Mouse (Mus musculus) CH12.LX (cell line): Measurements from ENCODE around the gene Arl5c. TPM values are rescaled to one million over a fixed set of nuclear protein-coding genes. Genes with fewer than 3 reads are reported as not detected.

Experiments used
- DNase-seq: peaks from one replicate; pipeline ENCODE4 v3.0.0-alpha.2; 2013; ENCODE audit errors: extremely low read depth
- H3K27ac ChIP-seq: 2 replicates; pipeline ENCODE4 v1.5.1; 2012; ENCODE audit warnings: low read depth, mild to moderate bottlenecking, control low read depth, moderate library complexity; ENCODE audit not compliant: insufficient read depth
- H3K27me3 ChIP-seq: replicated peaks from 2 replicates; pipeline ENCODE3; 2012; ENCODE audit warnings: inconsistent platforms
- H3K36me3 ChIP-seq, 2 experiments: replicated peaks in 1 of 2; 2 replicates each; pipeline versions ENCODE3 to v1.6.1; 2012; ENCODE audit warnings: inconsistent platforms in 1 of 2, low read length in 1 of 2, mild to moderate bottlenecking in 1 of 2, mixed read lengths in 1 of 2, moderate library complexity in 1 of 2; ENCODE audit not compliant: control insufficient read depth in 1 of 2, insufficient read depth in 1 of 2
- H3K4me1 ChIP-seq, 2 experiments: 2 replicates each; pipeline ENCODE4 v1.6.1; 2012; ENCODE audit warnings: inconsistent platforms in 1 of 2, moderate library complexity in 1 of 2; ENCODE audit not compliant: insufficient read depth in 2 of 2, control insufficient read depth in 1 of 2
- H3K4me2 ChIP-seq: 2 replicates; pipeline ENCODE4 v1.6.1; 2012; ENCODE audit warnings: low read depth, mild to moderate bottlenecking, control low read depth; ENCODE audit not compliant: poor library complexity, insufficient read depth, severe bottlenecking
- H3K4me3 ChIP-seq, 3 experiments: fragments of 150-350 bp in 1 of 3; sonication (generic) in 1 of 3; replicated peaks in 1 of 3; 2 replicates each; pipeline versions ENCODE3 to v1.5.1; 2011 to 2012; ENCODE audit warnings: low read depth in 2 of 3, low read length in 2 of 3, mild to moderate bottlenecking in 2 of 3, moderate library complexity in 2 of 3, control low read depth in 1 of 3, improper control_type of control experiment in 1 of 3, inconsistent platforms in 1 of 3, mixed read lengths in 1 of 3; ENCODE audit not compliant: poor library complexity in 1 of 3
- H3K79me2 ChIP-seq: replicated peaks from 2 replicates; pipeline ENCODE4 v1.6.1; 2012; ENCODE audit warnings: mild to moderate bottlenecking, moderate library complexity; ENCODE audit not compliant: control insufficient read depth, poor library complexity, insufficient read depth, severe bottlenecking; ENCODE audit errors: extremely low read depth
- H3K9ac ChIP-seq: 2 replicates; pipeline ENCODE4 v1.6.1; 2012; ENCODE audit warnings: low read depth, mild to moderate bottlenecking, control low read depth, moderate library complexity; ENCODE audit not compliant: insufficient read depth
- H3K9me3 ChIP-seq: replicated peaks from 2 replicates; pipeline ENCODE3; 2012; ENCODE audit warnings: low read length, inconsistent platforms, mixed read lengths
- BHLHE40 ChIP-seq: IDR thresholded peaks from 2 replicates; pipeline ENCODE4 v1.6.1; 2011; ENCODE audit warnings: mild to moderate bottlenecking, low read depth, low read length, improper control_type of control experiment
- CHD1 ChIP-seq: IDR thresholded peaks from 2 replicates; pipeline ENCODE4 v1.6.1; 2012; ENCODE audit warnings: low read depth, low read length, improper control_type of control experiment, inconsistent platforms
- CHD2 ChIP-seq: IDR thresholded peaks from 2 replicates; pipeline ENCODE4 v1.6.1; 2011; ENCODE audit warnings: low read length, improper control_type of control experiment
- CTCF ChIP-seq, 2 experiments: IDR thresholded peaks in 1 of 2; conservative IDR thresholded peaks in 1 of 2; 2 replicates each; pipeline ENCODE4 v1.5.1; 2011 to 2012; ENCODE audit warnings: low read depth in 2 of 2, low read length in 2 of 2, improper control_type of control experiment in 1 of 2, inconsistent platforms in 1 of 2, mild to moderate bottlenecking in 1 of 2, moderate library complexity in 1 of 2
- E2F4 ChIP-seq: IDR thresholded peaks from 2 replicates; pipeline ENCODE4 v1.6.1; 2011; ENCODE audit warnings: low read depth, low read length, improper control_type of control experiment; ENCODE audit not compliant: insufficient replicate concordance
- ETS1 ChIP-seq: conservative IDR thresholded peaks from 2 replicates; pipeline ENCODE4 v1.6.1; 2012; ENCODE audit warnings: low read depth, mild to moderate bottlenecking, inconsistent platforms, low read length, improper control_type of control experiment, moderate library complexity
- GABPA ChIP-seq: IDR thresholded peaks from 2 replicates; pipeline ENCODE4 v1.6.1; 2012; ENCODE audit warnings: low read depth, low read length, improper control_type of control experiment, inconsistent platforms; ENCODE audit not compliant: insufficient replicate concordance
- HCFC1 ChIP-seq: IDR thresholded peaks from 2 replicates; pipeline ENCODE4 v1.6.1; 2012; ENCODE audit warnings: low read depth, mild to moderate bottlenecking, inconsistent platforms, low read length, improper control_type of control experiment
- IRF4 ChIP-seq: IDR thresholded peaks from 2 replicates; pipeline ENCODE4 v1.6.1; 2014; ENCODE audit warnings: low read depth, mild to moderate bottlenecking, inconsistent platforms, low read length, improper control_type of control experiment
- JUN ChIP-seq: IDR thresholded peaks from 2 replicates; pipeline ENCODE4 v1.6.1; 2011; ENCODE audit warnings: low read depth, mild to moderate bottlenecking, low read length, improper control_type of control experiment, moderate library complexity; ENCODE audit not compliant: insufficient read depth
- JUND ChIP-seq: conservative IDR thresholded peaks from 2 replicates; pipeline ENCODE4 v1.6.1; 2011; ENCODE audit warnings: low read depth, low read length, improper control_type of control experiment
- KAT2A ChIP-seq: IDR thresholded peaks from 2 replicates; pipeline ENCODE4 v1.6.1; 2012; ENCODE audit warnings: low read length, improper control_type of control experiment, inconsistent platforms; ENCODE audit not compliant: insufficient replicate concordance
- MAX ChIP-seq: IDR thresholded peaks from 2 replicates; pipeline ENCODE4 v1.6.1; 2011; ENCODE audit warnings: low read length, improper control_type of control experiment
- MAZ ChIP-seq: IDR thresholded peaks from 2 replicates; pipeline ENCODE4 v1.6.1; 2012; ENCODE audit warnings: low read depth, mild to moderate bottlenecking, inconsistent platforms, low read length, improper control_type of control experiment, moderate library complexity
- MXI1 ChIP-seq: IDR thresholded peaks from 2 replicates; pipeline ENCODE4 v1.6.1; 2011; ENCODE audit warnings: mild to moderate bottlenecking, low read depth, low read length, improper control_type of control experiment
- MYC ChIP-seq: IDR thresholded peaks from 2 replicates; pipeline ENCODE4 v1.6.1; 2011; ENCODE audit warnings: low read depth, mild to moderate bottlenecking, improper control_type of control experiment, low read length
- NELFE ChIP-seq: IDR thresholded peaks from 2 replicates; pipeline ENCODE4 v1.6.1; 2011; ENCODE audit warnings: low read depth, low read length, improper control_type of control experiment
- PAX5 ChIP-seq: IDR thresholded peaks from 2 replicates; pipeline ENCODE4 v1.6.1; 2012; ENCODE audit warnings: low read length, inconsistent platforms, mixed read lengths
- POLR2AphosphoS2 ChIP-seq: IDR thresholded peaks from 2 replicates; pipeline ENCODE4 v1.6.1; 2011; ENCODE audit warnings: low read depth, low read length, improper control_type of control experiment
- RAD21 ChIP-seq: IDR thresholded peaks from 2 replicates; pipeline ENCODE4 v1.6.1; 2011; ENCODE audit warnings: low read depth, mild to moderate bottlenecking, low read length, improper control_type of control experiment, moderate library complexity
- RCOR1 ChIP-seq: conservative IDR thresholded peaks from 2 replicates; pipeline ENCODE4 v1.6.1; 2012; ENCODE audit warnings: low read depth, mild to moderate bottlenecking, inconsistent platforms, low read length, improper control_type of control experiment
- SIN3A ChIP-seq: IDR thresholded peaks from 2 replicates; pipeline ENCODE4 v1.6.1; 2012; ENCODE audit warnings: low read length, improper control_type of control experiment, inconsistent platforms
- SMC3 ChIP-seq: IDR thresholded peaks from 2 replicates; pipeline ENCODE4 v1.6.1; 2011; ENCODE audit warnings: low read depth, low read length, improper control_type of control experiment
- TBP ChIP-seq: conservative IDR thresholded peaks from 2 replicates; pipeline ENCODE4 v1.6.1; 2011; ENCODE audit warnings: low read depth, low read length, improper control_type of control experiment
- TCF12 ChIP-seq: IDR thresholded peaks from 2 replicates; pipeline ENCODE4 v1.6.1; 2014; ENCODE audit warnings: low read depth, mild to moderate bottlenecking, inconsistent platforms, low read length, improper control_type of control experiment
- UBTF ChIP-seq: IDR thresholded peaks from 2 replicates; pipeline ENCODE4 v1.6.1; 2012; ENCODE audit warnings: low read depth, mild to moderate bottlenecking, inconsistent platforms, low read length, improper control_type of control experiment, moderate library complexity
- USF1 ChIP-seq: IDR thresholded peaks from 2 replicates; pipeline ENCODE4 v1.6.1; 2014; ENCODE audit warnings: low read depth, mild to moderate bottlenecking, inconsistent platforms, low read length, improper control_type of control experiment
- USF2 ChIP-seq: conservative IDR thresholded peaks from 2 replicates; pipeline ENCODE4 v1.6.1; 2011; ENCODE audit warnings: low read depth, low read length, improper control_type of control experiment
- ZC3H11A ChIP-seq: IDR thresholded peaks from 2 replicates; pipeline ENCODE4 v1.6.1; 2012; ENCODE audit warnings: low read depth, mild to moderate bottlenecking, inconsistent platforms, low read length, improper control_type of control experiment
- ZKSCAN1 ChIP-seq: IDR thresholded peaks from 2 replicates; pipeline ENCODE4 v1.6.1; 2012; ENCODE audit warnings: low read depth, inconsistent platforms, low read length, improper control_type of control experiment, borderline replicate concordance
- ZMIZ1 ChIP-seq: IDR thresholded peaks from 2 replicates; pipeline ENCODE4 v1.6.1; 2012; ENCODE audit warnings: low read depth, mild to moderate bottlenecking, inconsistent platforms, low read length, improper control_type of control experiment
- ZNF384 ChIP-seq: IDR thresholded peaks from 2 replicates; pipeline ENCODE4 v1.6.1; 2012; ENCODE audit warnings: low read depth, low read length, improper control_type of control experiment, inconsistent platforms
- dilution Hi-C: fragments of 300-500 bp; cut with MboI; formaldehyde crosslinking; loops from 2 replicates; pipeline ENCODE4 v1.14.3; 2020; ENCODE audit warnings: low sequenced_read_pairs; ENCODE audit not compliant: extremely low pct_unique_long_range_greater_than_20kb, extremely low pct_ligation_motif_present
- in situ Hi-C: fragments of 300-500 bp; cut with MboI; formaldehyde crosslinking; loops from 3 replicates; pipeline ENCODE4 v1.14.3; 2019; ENCODE audit warnings: low sequenced_read_pairs, low pct_ligation_motif_present, low pct_unique_long_range_greater_than_20kb, mixed read lengths
- polyA plus RNA-seq: library from polyadenylated mRNA; unstranded; fragments of >175 nt; gene quantifications from 2 replicates; pipeline ENCODE4 v1.2.1, GENCODE M21; 2012; ENCODE audit warnings: low read depth; ENCODE audit not compliant: insufficient read length
- total RNA-seq, 2 experiments: library from RNA; depleted of rRNA; stranded (reverse); fragments of 300-350 nt in 1 of 2; fragments of >200 nt in 1 of 2; gene quantifications; 2 replicates each; pipeline ENCODE4 v1.2.3; 2012 to 2014

The Arl5c gene
- total and polyA plus RNA-seq, 3 experiments, result 28.5 to 45.5 (median 32.2) TPM

GRCm38 (mm10) chr11:98034061-98034460 lies 38.1 kb upstream of the Arl5c start:
- Histone ChIP-seq H3K36me3 (peaks cover 22 to 26% of the 10 kb centered on the region in 2 experiments), H3K27ac (no peak overlapping the region), H3K4me1 (peaks cover 9 to 10% of the 10 kb centered on the region in 2 experiments), H3K4me2 (no peak overlapping the region), H3K9me3 (no peaks in the 10 kb centered on the region), H3K79me2 (no peaks in the 10 kb centered on the region), H3K9ac (no peak overlapping the region), H3K4me3 (no peak overlapping the region)
- in situ Hi-C loops, result no loop called here
- dilution Hi-C loops, result no loop called here
- no peak for DNase-seq
- TF ChIP-seq CTCF (conservative IDR thresholded peaks at IDR 0.05 in 1 of 2, IDR thresholded peaks at IDR 0.05 in 1 of 2; ENCODE audit: low read depth in 2 of 2, low read length in 2 of 2) (no peak), RCOR1 (no peak), TCF12 (no peak), CHD2 (no peak), IRF4 (no peak), JUND (no peak), SIN3A (no peak), RAD21 (no peak), USF1 (no peak), BHLHE40 (no peak), NELFE (no peak), MAX (no peak)
- TF ChIP-seq, all 38 proteins: peak for 0
- no peaks in the 10 kb centered on the region for H3K27me3 ChIP-seq

- Histone ChIP-seq H3K9me3 (no peaks in the 10 kb centered on the region), H3K4me2 (no peak overlapping the region), H3K79me2 (peaks cover 23% of the 10 kb centered on the region), H3K9ac (no peak overlapping the region), H3K36me3 (peaks cover 33 to 39% of the 10 kb centered on the region in 2 experiments), H3K4me3 (no peak overlapping the region), H3K27me3 (no peaks in the 10 kb centered on the region), H3K4me1 (peaks cover 14 to 20% of the 10 kb centered on the region in 2 experiments), H3K27ac (no peak overlapping the region)
- in situ Hi-C loops (no loop called here), dilution Hi-C loops (no loop called here)
- DNase-seq, result peak; percentile 87
- TF ChIP-seq TBP (no peak), MAZ (no peak), UBTF (no peak), BHLHE40 (0 out of 2 replicates have a peak, but pooled peaks have one; percentile 4), SMC3 (peak; percentile 87), CTCF (conservative IDR thresholded peaks at IDR 0.05 in 1 of 2, IDR thresholded peaks at IDR 0.05 in 1 of 2; ENCODE audit: low read depth in 2 of 2, low read length in 2 of 2) (peak; percentile 92 to 97), PAX5 (no peak), SIN3A (peak; percentile 21; the same call in 1 of the 2 replicates), GABPA (no peak), ZNF384 (peak; percentile 72), POLR2AphosphoS2 (peak; percentile 98), JUN (no peak), E2F4 (no peak), NELFE (peak; percentile 50), ZC3H11A (peak; percentile 50), MYC (no peak), ETS1 (no peak), USF1 (no peak), ZKSCAN1 (no peak), CHD1 (no peak), KAT2A (no peak), TCF12 (0 out of 2 replicates have a peak, but pooled peaks have one; percentile 40), IRF4 (peak; percentile 46; the same call in 1 of the 2 replicates), USF2 (no peak), MXI1 (no peak; the same call in 1 of the 2 replicates), HCFC1 (peak; percentile 18; the same call in 1 of the 2 replicates), CHD2 (peak; percentile 80; the same call in 1 of the 2 replicates), ZMIZ1 (peak; percentile 33)
Measured at GRCm38 (mm10) chr11:98031443-98031770, 35.4 kb upstream of the Arl5c start.
